Mouse (Mus musculus): ENCODE results near the gene Gpr161.

Gene Gpr161

DNA sequence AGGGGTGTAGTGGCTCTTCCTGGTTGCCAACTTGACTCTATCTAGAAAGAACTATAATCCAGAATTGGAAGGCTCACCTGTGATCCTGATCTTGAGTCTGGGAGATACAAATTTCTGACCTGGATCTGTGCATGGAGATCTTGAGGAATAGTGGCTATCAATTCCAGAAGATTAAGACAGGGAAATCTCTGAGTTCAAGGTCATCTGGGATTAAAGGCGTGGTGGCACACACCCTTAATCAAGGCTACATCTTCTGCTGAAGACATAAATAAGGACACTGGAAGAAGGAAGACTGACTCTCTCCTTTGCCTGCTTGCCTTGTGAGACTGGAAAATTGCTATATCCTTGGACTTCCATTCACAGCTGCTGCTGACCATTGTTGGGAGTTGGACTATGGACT, at the start of gene Gpr161:
Gene Gpr161, plus strand, starts transcription at position 301 of the 400 bp plus-strand sequence.
- no peak for DNase-seq

GRCm38 (mm10) chr1:165246587-165246986, 49.0 kb upstream of the Gpr161 start:
- DNase-seq, result no peak

- no peak for DNase-seq
Measured at GRCm38 (mm10) chr1:165247085-165247484, 48.5 kb upstream of the Gpr161 start.

DNA sequence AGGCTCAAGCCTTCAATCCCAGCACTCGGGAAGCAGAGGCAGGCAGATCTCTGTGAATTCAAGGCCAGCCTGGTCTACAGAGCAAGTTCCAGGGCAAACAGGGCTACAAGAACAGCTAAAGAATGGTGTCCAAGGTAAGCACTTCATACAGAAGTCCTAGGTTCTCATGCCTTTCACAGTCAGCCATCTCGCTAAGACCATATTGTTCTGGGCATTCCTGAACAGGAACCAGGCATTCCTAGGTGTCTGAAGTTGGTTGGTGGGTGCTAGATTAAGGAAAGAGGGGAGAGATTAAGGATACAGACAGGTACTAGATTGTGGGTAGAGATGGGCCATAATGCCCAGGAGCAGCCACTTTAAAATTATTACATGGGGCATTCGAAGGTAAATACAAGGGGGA, 47.8 kb upstream of the Gpr161 start:
- no peak for DNase-seq

DNA sequence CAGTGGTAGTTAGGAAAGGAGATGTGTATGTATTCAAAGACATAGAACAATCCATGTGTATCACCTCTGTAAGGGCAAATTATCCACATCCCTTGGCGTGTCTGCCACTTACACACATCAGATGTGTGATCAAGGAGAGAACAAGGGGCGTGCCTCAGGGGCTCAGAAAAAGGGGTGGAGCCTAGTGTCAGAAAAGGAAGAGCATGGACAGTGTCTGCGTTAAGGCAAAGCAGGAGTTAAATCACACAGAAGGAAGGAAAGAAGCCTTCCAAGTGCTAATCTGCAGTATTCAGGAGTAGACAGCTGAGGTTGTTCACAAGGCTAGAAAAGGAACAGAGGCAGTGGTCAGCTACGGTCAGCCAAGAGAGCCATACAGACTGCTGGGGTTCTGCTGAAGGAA, 46.7 kb upstream of the Gpr161 start:
- DNase-seq, result no peak

- no peak for DNase-seq
Measured at GRCm38 (mm10) chr1:165250546-165250945, 45.0 kb upstream of the Gpr161 start.

GRCm38 (mm10) chr1:165252027-165252671, 43.4 kb upstream of the Gpr161 start:
- DNase-seq, result peak; percentile 36 to 55

DNA sequence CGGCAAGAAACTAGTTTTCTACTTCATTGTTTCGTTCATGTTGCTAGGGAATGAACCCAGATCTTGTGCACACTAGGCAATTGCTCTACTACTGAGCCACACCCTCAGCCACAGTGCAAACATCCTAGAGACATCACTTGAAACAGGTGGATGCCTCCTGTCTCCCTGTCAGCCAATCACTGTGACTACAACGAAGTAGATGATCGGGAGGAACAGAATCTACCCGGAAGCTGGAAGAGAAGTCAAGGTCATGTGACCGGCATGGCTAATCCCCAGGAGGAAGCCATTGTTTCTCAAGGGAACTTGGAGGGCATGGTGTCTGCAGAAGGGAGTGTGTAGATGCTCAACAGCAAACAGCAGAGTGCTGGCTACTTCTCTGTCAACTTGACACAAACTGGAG, 20.6 kb upstream of the Gpr161 start:
- DNase-seq, result no peak

- DNase-seq, result no peak
Measured at GRCm38 (mm10) chr1:165280741-165281140, 14.8 kb upstream of the Gpr161 start.

GRCm38 (mm10) chr1:165281351-165282221, 14.0 kb upstream of the Gpr161 start:
- peak; percentile 9 to 27 for DNase-seq

DNA sequence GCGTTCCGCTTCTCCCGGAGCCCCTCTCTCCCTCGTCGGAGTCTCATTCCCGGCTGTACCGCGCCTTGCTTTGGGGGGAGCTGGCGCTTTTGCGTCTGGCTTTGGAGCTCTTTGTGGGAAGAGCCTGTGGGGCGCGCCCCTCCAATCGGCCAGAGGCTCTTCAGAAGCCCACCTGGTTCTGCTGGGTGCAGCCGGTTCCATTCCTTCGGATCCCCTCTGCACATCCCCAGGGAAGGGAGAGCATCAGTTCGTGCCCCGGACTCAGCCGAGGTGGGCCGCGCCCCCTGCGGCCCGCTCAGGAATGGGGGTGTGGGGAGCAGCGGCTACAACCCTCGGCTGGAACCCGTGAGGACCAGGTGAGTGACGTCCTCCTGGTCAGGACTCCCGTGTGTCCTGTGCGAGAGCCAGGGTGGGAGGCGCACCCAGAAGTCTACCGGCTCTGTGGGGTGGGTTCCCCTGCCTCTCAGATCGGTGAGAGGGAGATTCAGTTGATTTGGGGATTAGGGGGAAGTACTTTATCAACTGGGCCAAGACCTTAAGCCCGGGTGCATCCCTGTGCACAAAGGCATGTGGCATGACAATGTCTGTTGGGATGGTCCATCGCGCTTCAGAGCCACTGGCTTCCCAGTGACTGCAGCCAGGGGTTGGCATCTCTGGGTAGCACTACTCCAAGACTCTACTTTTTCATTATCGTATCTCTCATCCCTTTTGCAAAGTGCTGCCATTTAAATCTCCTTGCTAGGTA, 13.2 kb upstream of the Gpr161 start:
- peak in 1 of 2 experiments; percentile 9 for DNase-seq

GRCm38 (mm10) chr1:165282967-165283345, 12.6 kb upstream of the Gpr161 start:
- no peak for DNase-seq

DNA sequence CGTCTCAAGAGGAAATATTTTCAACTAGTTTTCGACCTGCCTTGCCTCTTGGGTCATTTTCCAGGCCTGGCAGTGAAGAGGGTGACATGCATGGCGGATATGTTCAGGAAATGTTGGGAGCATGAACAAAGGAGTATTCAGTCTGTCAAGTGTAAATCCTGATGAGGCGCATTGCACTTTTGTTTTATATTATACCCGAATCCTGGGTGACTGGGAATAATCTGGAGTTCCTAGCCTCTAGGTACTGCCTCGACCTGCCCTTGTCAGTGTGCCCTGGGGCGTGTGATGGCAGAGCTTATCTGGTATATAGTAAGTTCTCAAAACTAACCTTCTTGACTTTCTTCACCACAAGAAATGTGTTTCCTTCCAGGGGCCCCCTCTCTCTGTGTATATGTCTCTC, 11.5 kb upstream of the Gpr161 start:
- DNase-seq, result no peak

DNA sequence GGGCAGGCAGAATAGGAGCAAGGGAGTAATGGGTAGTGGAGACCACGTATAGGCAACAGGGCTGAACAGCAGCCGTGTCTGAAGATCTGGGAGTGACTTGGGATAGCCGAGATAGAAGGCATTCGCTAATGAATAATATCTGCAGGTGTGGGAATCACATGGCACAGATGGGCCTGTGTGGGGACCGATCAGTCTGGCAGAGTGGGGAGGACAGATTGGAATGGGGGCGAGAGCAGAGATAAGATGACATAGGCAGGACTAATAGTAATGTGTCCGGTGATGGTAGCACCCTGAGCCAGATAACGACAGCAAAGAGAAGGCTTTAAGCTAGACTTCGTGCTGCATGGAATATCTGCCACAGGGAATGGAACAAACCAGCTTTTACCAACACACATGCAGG, 7.4 kb upstream of the Gpr161 start:
- no peak for DNase-seq

DNA sequence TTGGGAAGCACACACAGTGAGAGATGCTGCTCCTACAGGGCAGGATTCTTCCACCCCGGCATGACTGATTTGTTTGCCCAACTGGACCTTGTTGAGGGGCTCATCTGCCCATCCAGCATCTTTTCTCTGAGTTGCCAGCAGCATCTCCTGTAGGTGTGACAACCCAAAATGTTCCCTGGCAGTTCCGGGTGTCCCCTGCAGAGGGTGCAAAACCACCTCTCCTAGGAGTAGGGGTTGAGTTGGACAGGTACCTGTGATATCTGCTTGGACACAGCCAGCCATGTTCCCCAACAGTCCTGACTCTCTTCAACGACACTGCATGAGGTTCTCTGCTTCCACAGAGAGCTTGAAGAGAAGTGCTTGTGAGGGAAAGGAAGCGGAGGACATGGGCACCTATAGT, 5.8 kb upstream of the Gpr161 start:
- DNase-seq, result no peak

- DNase-seq, result no peak
Measured at GRCm38 (mm10) chr1:165291606-165292005, 4.0 kb upstream of the Gpr161 start.

DNA sequence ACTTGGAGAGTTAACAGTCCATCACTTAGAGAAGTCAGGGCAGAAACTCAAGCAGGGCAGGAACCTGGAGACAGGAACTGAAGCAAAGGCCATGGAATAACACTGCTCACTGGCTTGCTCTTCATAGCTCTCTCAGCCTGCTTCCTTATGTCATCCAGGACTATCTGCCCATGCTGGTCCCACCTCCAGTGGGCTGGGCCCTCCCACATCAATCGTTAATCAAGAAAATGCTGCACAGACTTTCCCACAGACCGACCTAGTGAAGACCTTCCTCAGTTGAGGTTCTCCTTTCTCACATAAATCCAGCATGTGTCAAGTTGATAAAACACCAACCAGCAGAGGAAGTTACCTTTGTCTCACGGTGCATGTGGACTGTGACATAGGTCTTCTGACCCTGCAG, 5.5 kb downstream of the Gpr161 start:
- DNase-seq, result no peak

- DNase-seq, result no peak
Measured at GRCm38 (mm10) chr1:165301567-165301966, 6.0 kb downstream of the Gpr161 start.

- DNase-seq, result no peak
Measured at GRCm38 (mm10) chr1:165302455-165303208, 7.0 kb downstream of the Gpr161 start.

GRCm38 (mm10) chr1:165303209-165303608, 7.6 kb downstream of the Gpr161 start:
- no peak for DNase-seq

DNA sequence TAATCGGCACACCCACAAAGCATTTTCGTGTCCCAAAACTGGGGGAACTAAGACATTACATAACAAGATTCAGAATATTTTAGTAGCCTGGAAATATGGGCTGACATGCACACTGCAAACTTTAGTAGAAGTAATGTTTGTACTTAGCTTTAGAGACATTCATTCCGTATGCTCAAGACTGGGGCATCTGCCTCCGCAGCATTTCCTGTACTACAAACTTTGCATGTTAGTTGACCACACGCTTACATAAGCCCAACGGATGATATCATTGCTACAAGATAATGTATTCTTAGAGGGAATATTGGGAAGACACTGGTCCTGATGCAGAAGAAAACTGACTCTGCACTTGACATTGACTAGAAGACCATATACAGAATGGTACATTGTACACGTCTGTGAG, 8.8 kb downstream of the Gpr161 start:
- DNase-seq, result no peak

DNA sequence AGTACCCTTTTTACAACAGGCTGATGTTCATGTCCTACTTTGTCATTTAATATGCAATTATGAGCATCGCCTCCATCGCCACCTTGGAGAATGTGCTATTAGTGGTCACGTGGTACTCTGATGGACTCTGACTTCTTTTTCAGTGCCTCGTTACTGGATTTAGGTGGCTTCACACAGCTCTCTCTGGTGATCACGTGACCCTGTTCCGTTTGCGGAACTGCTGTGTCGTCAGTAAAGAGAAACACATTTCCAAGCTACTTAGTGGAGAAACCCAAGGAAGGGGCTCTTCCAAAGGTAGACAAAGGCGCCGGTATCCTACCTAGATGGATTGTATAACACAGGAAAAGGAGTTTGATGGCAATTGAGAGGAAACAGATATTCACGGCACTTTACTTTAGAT, 12.6 kb downstream of the Gpr161 start:
- no peak for DNase-seq

DNA sequence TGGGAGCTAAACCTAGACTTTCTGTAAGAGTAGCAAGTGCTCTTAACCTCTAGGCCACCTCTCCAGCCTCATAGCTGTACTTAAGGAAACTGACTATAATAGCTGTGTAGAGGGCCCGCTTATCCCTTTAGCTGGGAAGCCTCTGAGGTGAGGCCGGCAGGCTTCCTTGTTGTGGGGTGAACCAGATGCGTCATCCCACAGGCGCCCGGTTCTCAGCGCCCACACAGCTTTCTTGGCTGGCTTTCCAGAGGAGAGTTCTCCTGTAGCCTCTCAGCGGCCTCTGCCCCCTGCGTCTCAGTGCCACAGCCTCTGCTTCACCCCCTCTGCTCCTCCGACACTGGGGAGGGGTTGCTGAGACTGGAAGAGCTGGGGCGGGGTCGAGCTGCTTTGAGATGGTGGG, 20.8 kb downstream of the Gpr161 start:
- DNase-seq, result no peak

Measured in cerebellum, postnatal 36 days (tissue).